Mouse (Mus musculus) CH12F3 (cell line): ENCODE data around the gene Gla.
"Not testable (repeated sequence)": the region's sequence is repeated elsewhere in the genome, so short reads cannot be mapped to it uniquely, and the experiment has no call there.

ENCODE experiments used
- in situ Hi-C: fragments of 300-500 bp; cut with MboI; formaldehyde crosslinking; loops from 2 replicates; pipeline ENCODE4 v1.14.3; 2020; ENCODE audit warnings: low sequenced_read_pairs

The Gla gene

GRCm38 (mm10) chrX:134589836-134590235 is 11.1 kb downstream of the Gla start:
- in situ Hi-C loops, result no loop called here

GRCm38 (mm10) chrX:134588997-134589396 is 11.9 kb downstream of the Gla start:
- in situ Hi-C loops, result no loop called here

DNA sequence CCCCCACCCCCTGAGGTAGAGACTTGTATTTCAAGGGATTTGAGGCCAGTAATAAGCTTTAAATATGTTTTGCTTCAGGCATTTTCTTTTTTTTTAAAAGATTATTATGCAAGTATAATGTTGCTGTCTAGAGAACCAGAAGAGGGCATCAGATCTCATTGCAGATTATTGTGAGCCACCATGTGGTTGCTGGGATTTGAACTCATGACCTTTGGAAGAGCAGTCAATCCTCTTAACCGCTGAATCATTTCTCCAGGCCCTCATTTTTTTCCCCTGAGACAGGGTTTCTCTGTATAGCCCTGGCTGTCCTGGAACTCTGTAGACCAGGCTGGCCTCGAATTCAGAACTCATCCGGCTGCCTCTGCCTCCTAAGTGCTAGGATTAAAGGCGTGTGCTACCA is 12.7 kb downstream of the Gla start:
- in situ Hi-C loops, result no loop called here

- in situ Hi-C loops, result no loop called here
These were observed 14.5 kb downstream of the Gla start for GRCm38 (mm10) chrX:134586447-134586846.

- in situ Hi-C loops, result no loop called here
These were observed 15.6 kb downstream of the Gla start, which contains the start of gene Rpl36a for GRCm38 (mm10) chrX:134585103-134586002. Rpl36a (plus strand) TSS chrX:134585654.

DNA sequence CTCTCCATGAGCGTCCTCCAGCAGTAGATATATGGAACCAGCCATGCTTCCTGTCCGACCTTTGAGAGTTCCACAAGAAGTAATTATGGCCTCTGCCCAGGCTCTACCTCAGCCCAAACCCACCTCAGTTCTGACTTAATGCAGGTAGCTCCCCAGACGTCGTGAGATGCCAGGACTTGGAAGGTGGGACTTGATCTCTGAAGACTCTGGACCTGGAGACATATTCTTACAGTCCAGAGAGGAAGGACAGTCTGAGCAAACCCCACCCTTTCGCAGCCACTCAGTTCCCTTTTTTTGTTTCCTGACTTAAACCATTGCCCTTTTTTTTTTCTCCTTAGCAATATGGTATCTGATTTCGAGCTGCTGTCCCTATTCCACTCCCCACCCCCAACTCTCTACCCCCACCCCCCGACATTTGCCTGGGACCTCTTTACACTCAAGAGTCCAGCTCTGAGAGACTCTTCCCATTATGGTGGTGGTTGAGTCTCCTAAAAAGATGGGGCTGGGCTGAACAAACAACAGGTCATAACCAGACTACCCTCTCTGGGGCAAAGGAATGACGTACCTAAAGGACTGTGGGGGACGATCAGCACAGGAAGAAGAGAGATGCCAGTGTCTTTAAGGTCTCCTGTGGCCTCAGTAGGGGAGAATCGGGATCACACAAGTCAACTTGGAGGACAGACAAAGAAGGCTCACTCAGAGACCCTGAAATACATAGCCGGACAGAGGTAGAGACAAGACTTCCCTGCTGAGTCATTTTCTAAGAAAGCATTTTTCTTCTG is 17.8 kb downstream of the Gla start, which contains the start of gene Btk:
Gene Btk, minus strand, starts transcription at position 683 of the 782 bp plus-strand sequence.
- in situ Hi-C loops, result no loop called here

DNA sequence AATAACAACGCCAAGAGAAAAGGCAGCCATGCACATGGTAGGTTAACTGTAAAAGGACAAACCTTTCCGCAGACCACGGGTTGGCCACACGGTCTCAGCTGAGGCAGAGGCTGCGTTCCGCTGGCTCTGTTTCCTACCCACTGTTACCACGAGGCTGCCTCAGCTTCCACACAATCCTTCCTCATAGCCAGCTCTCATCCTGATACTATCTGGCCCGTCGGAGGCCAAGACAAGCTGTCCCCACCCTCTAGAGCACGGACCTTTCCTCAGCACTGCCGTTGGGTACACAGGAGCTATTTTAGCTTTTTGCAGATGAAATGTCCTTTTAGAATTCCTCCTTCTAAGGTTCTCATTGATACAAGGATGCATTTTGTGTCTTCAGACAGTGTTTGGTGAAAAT is 18.7 kb downstream of the Gla start:
- in situ Hi-C loops, result no loop called here

- in situ Hi-C loops, result no loop called here
These were observed 20.2 kb downstream of the Gla start for GRCm38 (mm10) chrX:134580528-134581305.

DNA sequence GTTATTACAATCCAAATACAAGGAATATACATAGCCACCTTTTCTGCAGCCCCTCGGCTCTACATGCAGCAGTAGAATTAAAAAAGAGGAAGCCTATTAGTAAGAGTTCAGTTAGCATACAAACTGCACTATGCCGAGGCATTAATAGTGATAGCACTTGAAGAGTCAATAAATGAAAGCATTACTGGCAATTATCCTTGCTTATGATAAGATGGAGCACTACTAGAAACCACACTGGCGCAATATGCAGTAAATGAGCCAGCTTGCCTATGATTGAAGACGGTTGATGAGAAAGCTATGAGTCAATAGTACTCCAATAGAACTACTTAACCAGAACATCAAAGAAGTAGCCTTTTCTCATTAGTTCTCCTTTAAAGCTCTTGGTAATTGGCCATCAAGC is 23.0 kb downstream of the Gla start:
- in situ Hi-C loops, result no loop called here

GRCm38 (mm10) chrX:134566536-134567222 is 34.2 kb downstream of the Gla start:
- in situ Hi-C loops, result no loop called here

DNA sequence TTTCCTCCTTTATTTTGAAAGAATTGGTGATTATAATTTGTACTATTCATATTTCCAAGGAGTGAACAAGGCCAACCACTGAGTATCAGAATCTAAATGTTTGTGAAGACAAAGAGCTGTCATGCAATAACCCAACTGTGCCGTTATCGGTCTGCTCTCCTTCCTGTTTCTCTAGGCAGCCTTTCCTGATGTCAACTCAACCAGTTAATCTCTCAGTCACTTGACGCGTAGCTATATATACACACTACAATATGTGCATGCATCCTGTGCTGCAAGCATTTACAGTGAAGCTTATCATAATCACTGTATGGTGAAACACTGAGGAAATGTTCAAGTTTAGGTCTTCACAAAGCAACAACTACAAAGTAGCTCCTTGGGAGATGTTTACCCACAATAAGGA is 36.6 kb downstream of the Gla start:
- in situ Hi-C loops, result no loop called here

GRCm38 (mm10) chrX:134554425-134554824 is 46.5 kb downstream of the Gla start:
- in situ Hi-C loops, result no loop called here

DNA sequence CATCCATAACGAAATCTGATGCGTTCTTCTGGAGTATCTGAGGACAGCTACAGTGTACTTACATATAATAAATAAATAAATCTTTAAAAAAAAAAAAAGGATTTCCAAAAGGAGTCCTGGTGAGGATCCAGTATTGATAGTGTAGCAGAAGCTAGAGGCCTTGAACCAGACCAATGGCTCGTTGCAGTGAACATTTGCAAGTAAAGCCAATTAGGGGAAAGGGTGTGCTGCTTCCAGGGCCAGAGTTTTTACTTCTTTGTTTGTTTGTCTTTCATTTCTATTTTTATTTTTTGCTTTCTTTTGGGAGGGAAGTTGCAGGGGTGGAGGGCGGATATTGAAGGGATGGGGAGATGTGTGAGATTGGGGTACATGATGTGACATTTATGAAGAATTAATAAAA is 47.6 kb downstream of the Gla start:
- in situ Hi-C loops, result no loop called here

- in situ Hi-C loops, result no loop called here
These were observed 50.0 kb downstream of the Gla start for GRCm38 (mm10) chrX:134550903-134551302.

GRCm38 (mm10) chrX:134547330-134547729 is 53.6 kb downstream of the Gla start:
- in situ Hi-C loops, result no loop called here

- in situ Hi-C loops, result no loop called here
These were observed 59.0 kb downstream of the Gla start for GRCm38 (mm10) chrX:134541955-134542308.

DNA sequence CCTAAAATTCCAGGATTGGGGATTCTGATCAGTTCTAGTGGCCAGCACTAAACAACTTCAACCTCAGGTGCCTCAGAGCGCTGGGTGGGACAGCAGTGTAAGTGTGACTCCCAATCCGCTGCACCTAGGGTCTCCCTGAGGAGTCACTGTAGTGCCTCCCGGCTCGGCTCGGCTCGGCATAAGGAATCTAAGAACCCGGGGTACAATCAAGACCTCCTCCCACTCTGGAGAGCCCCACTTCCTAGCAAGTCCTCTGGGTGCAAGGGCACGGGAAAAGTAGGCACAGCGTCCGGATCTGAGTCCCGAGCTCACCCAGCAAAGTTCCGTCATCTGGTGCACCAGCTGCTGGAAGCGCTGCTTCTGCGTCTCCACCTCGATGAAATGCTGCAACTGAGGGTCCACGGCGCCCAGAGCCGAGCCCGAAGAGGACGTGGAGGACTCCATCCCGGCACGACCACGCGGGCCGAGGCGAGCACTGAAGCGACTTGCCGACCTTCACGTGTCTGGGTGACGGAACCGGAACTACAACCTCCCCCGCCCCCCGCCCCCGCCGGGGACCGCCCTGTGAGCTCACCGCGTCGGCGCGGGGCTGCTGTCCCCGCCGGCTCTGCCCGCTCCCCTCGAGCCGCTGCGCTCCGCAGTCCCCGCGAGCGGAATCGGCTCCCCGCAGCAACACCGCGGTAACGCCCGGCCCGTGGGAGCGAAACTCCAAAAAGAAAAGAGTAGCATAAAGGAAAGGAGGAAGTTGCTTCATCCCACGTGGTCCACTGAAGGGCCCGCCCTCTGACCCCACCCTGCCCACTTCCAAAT is 59.6 kb downstream of the Gla start, which contains the start of gene Timm8a1:
Gene Timm8a1, minus strand, starts transcription at position 721 of the 810 bp plus-strand sequence.
- in situ Hi-C loops, result no loop called here

- in situ Hi-C loops, result no loop called here
These were observed 60.4 kb downstream of the Gla start for GRCm38 (mm10) chrX:134540414-134541135.

- in situ Hi-C loops, result not testable (repeated sequence)
These were observed 61.1 kb downstream of the Gla start for GRCm38 (mm10) chrX:134539795-134540194.
